Mouse (Mus musculus) kidney, embryonic 14.5 days (tissue): ENCODE data around the gene Tnnt3. TPM values are rescaled to one million over a fixed set of nuclear protein-coding genes. Genes with fewer than 3 reads are reported as not detected.

Experiments used
- ATAC-seq: fragments of 200-750 bp; cut with Nextera tagmentation; 2 replicates; pipeline ENCODE4 v1.8.0; 2017; ENCODE audit warnings: moderate number of reproducible peaks, mild to moderate bottlenecking, moderate TSS enrichment, moderate library complexity; ENCODE audit not compliant: low FRiP score, low TSS enrichment
- H3K27ac ChIP-seq: fragments of 300-500 bp; sonication (generic); 2 replicates; pipeline ENCODE4 v1.5.1; 2014; ENCODE audit warnings: low read depth, mild to moderate bottlenecking, low read length, moderate library complexity, mixed read lengths
- H3K27me3 ChIP-seq: fragments of 300-500 bp; sonication (generic); 2 replicates; pipeline ENCODE4 v1.6.1; 2014; ENCODE audit warnings: mild to moderate bottlenecking, low read length; ENCODE audit not compliant: control insufficient read depth, insufficient read depth
- H3K36me3 ChIP-seq: fragments of 300-500 bp; sonication (generic); 2 replicates; pipeline ENCODE4 v1.6.1; 2014; ENCODE audit warnings: low read length, mixed read lengths; ENCODE audit not compliant: control insufficient read depth, insufficient read depth
- H3K4me1 ChIP-seq: fragments of 300-500 bp; sonication (generic); 2 replicates; pipeline ENCODE4 v1.6.1; 2014; ENCODE audit warnings: low read length, mixed read lengths; ENCODE audit not compliant: control insufficient read depth, insufficient read depth
- H3K4me2 ChIP-seq: fragments of 300-500 bp; sonication (generic); replicated peaks from 2 replicates; pipeline ENCODE4 v1.6.1; 2014; ENCODE audit warnings: low read depth, mild to moderate bottlenecking, low read length
- H3K4me3 ChIP-seq: fragments of 300-500 bp; sonication (generic); 2 replicates; pipeline ENCODE4 v1.5.1; 2014; ENCODE audit warnings: mild to moderate bottlenecking, low read length
- H3K9ac ChIP-seq: fragments of 300-500 bp; sonication (generic); 2 replicates; pipeline ENCODE4 v1.6.1; 2014; ENCODE audit warnings: low read depth, mild to moderate bottlenecking, low read length, moderate library complexity
- H3K9me3 ChIP-seq: fragments of 300-500 bp; sonication (generic); 2 replicates; pipeline ENCODE4 v1.6.1; 2016; ENCODE audit warnings: low read length; ENCODE audit not compliant: control insufficient read depth
- WGBS: fragments of 180-500 bp; shearing (Covaris S2); extraction: QIAGEN DNeasy Blood & Tissue Kit; methylation state at CpG from one replicate; pipeline ENCODE4 v1.1.7; 2014; 5-methylcytosine and 5-hydroxymethylcytosine counted together
- polyA plus RNA-seq: library from polyadenylated mRNA; unstranded; fragments of >200 nt; fragmentation: Nextera tagmentation; extraction: Ambion mirVana; gene quantifications from 2 replicates; pipeline ENCODE4 v1.2.1, GENCODE M21; 2014

Gene Tnnt3
- polyA plus RNA-seq, 1 experiment from 2014 or later = 3.2 TPM

GRCm38 (mm10) chr7:142537181-142537580 lies 38.5 kb downstream of the Tnnt3 start:
- Histone ChIP-seq H3K9me3 (no peaks in the 10 kb centered on the region), H3K4me3 (no peak overlapping the region), H3K27me3 (no peaks in the 10 kb centered on the region), H3K4me1 (peaks cover 60% of the 10 kb centered on the region), H3K9ac (no peak overlapping the region), H3K4me2 (no peak overlapping the region), H3K36me3 (peaks cover 9% of the 10 kb centered on the region; the same call in 1 of the 2 replicates), H3K27ac (peak overlapping the region; percentile 89)
- WGBS = 38% methylated on average over 5 of the region's 5 CpGs
- no peak for ATAC-seq

GRCm38 (mm10) chr7:142537879-142538278 lies 39.2 kb downstream of the Tnnt3 start:
- Histone ChIP-seq H3K9ac (peak overlapping the region; percentile 40; the same call in 1 of the 2 replicates), H3K4me1 (peaks cover 62% of the 10 kb centered on the region), H3K4me2 (no peak overlapping the region), H3K9me3 (no peaks in the 10 kb centered on the region), H3K4me3 (no peak overlapping the region), H3K27ac (peak overlapping the region; percentile 89), H3K27me3 (no peaks in the 10 kb centered on the region), H3K36me3 (peaks cover 9% of the 10 kb centered on the region; the same call in 1 of the 2 replicates)
- WGBS = 5% methylated on average over 6 of the region's 6 CpGs
- ATAC-seq = peak; percentile 64

GRCm38 (mm10) chr7:142538291-142538690 lies 39.7 kb downstream of the Tnnt3 start:
- no peaks in the 10 kb centered on the region for H3K9me3 ChIP-seq
- H3K9ac ChIP-seq = peak overlapping the region; percentile 40
- H3K4me1 ChIP-seq = peaks cover 65% of the 10 kb centered on the region
- H3K27me3 ChIP-seq = no peaks in the 10 kb centered on the region
- peaks cover 9% of the 10 kb centered on the region; the same call in 1 of the 2 replicates for H3K36me3 ChIP-seq
- H3K27ac ChIP-seq = peak overlapping the region; percentile 89
- 20% methylated on average over 4 of the region's 4 CpGs for WGBS
- H3K4me3 ChIP-seq = no peak overlapping the region
- no peak for ATAC-seq
- H3K4me2 ChIP-seq = no peak overlapping the region

GRCm38 (mm10) chr7:142538766-142539165 lies 40.1 kb downstream of the Tnnt3 start:
- Histone ChIP-seq H3K27ac (peak overlapping the region; percentile 89), H3K9ac (peak overlapping the region; percentile 40; the same call in 1 of the 2 replicates), H3K27me3 (no peaks in the 10 kb centered on the region), H3K36me3 (peaks cover 9% of the 10 kb centered on the region; the same call in 1 of the 2 replicates), H3K4me3 (no peak overlapping the region), H3K9me3 (no peaks in the 10 kb centered on the region), H3K4me2 (no peak overlapping the region), H3K4me1 (peaks cover 65% of the 10 kb centered on the region)
- ATAC-seq = no peak
- WGBS = 27% methylated on average over 6 of the region's 6 CpGs

- Histone ChIP-seq H3K27ac (peak overlapping the region; percentile 89), H3K9me3 (no peaks in the 10 kb centered on the region), H3K4me1 (peaks cover 60% of the 10 kb centered on the region), H3K4me3 (no peak overlapping the region), H3K36me3 (peaks cover 9% of the 10 kb centered on the region; the same call in 1 of the 2 replicates), H3K27me3 (no peaks in the 10 kb centered on the region), H3K4me2 (no peak overlapping the region), H3K9ac (no peak overlapping the region)
- ATAC-seq = no peak
- 34% methylated on average over 8 of the region's 8 CpGs for WGBS
Observed at GRCm38 (mm10) chr7:142539828-142540227, 41.2 kb downstream of the Tnnt3 start.

- 3% methylated on average over 11 of the region's 11 CpGs for WGBS
- Histone ChIP-seq H3K4me2 (no peak overlapping the region; the same call in 1 of the 2 replicates), H3K27ac (peak overlapping the region; percentile 95), H3K9me3 (no peaks in the 10 kb centered on the region), H3K9ac (peak overlapping the region; percentile 25; the same call in 1 of the 2 replicates), H3K4me1 (peaks cover 70% of the 10 kb centered on the region), H3K4me3 (no peak overlapping the region), H3K36me3 (peaks cover 5% of the 10 kb centered on the region; the same call in 1 of the 2 replicates), H3K27me3 (no peaks in the 10 kb centered on the region)
- ATAC-seq = peak; percentile 86
Observed at GRCm38 (mm10) chr7:142542771-142543303, 44.2 kb downstream of the Tnnt3 start.

- Histone ChIP-seq H3K27ac (no peak overlapping the region; the same call in 1 of the 2 replicates), H3K9ac (no peak overlapping the region), H3K9me3 (no peaks in the 10 kb centered on the region), H3K4me2 (no peak overlapping the region), H3K27me3 (no peaks in the 10 kb centered on the region), H3K4me1 (peaks cover 60% of the 10 kb centered on the region), H3K36me3 (peaks cover 2% of the 10 kb centered on the region; the same call in 1 of the 2 replicates), H3K4me3 (no peak overlapping the region)
- ATAC-seq = no peak
- 69% methylated on average over 7 of the region's 7 CpGs for WGBS
Observed at GRCm38 (mm10) chr7:142545967-142546366, 47.3 kb downstream of the Tnnt3 start.

GRCm38 (mm10) chr7:142547874-142548273 lies 49.2 kb downstream of the Tnnt3 start:
- Histone ChIP-seq H3K9me3 (no peaks in the 10 kb centered on the region), H3K9ac (no peak overlapping the region), H3K36me3 (no peaks in the 10 kb centered on the region), H3K4me3 (no peak overlapping the region), H3K27ac (peak overlapping the region; percentile 76), H3K4me2 (no peak overlapping the region), H3K27me3 (no peaks in the 10 kb centered on the region), H3K4me1 (peaks cover 51% of the 10 kb centered on the region)
- peak; percentile 41 for ATAC-seq
- WGBS = 6% methylated on average over 2 of the region's 2 CpGs

- Histone ChIP-seq H3K4me2 (no peak overlapping the region), H3K4me3 (no peak overlapping the region), H3K27ac (peak overlapping the region; percentile 76), H3K9me3 (no peaks in the 10 kb centered on the region), H3K4me1 (peaks cover 51% of the 10 kb centered on the region), H3K36me3 (no peaks in the 10 kb centered on the region), H3K9ac (no peak overlapping the region), H3K27me3 (no peaks in the 10 kb centered on the region)
- WGBS = 15% methylated on average over 6 of the region's 6 CpGs
- ATAC-seq = no peak
Observed at GRCm38 (mm10) chr7:142548706-142549105, 50.1 kb downstream of the Tnnt3 start.
